Mouse (Mus musculus): Measurements from ENCODE around the gene Pwwp2b. TPM values are rescaled to one million over a fixed set of nuclear protein-coding genes. Genes with fewer than 3 reads are reported as not detected.

The Pwwp2b gene
- polyA plus RNA-seq, 1 experiment from 2014 or later, result 4.3 TPM

DNA sequence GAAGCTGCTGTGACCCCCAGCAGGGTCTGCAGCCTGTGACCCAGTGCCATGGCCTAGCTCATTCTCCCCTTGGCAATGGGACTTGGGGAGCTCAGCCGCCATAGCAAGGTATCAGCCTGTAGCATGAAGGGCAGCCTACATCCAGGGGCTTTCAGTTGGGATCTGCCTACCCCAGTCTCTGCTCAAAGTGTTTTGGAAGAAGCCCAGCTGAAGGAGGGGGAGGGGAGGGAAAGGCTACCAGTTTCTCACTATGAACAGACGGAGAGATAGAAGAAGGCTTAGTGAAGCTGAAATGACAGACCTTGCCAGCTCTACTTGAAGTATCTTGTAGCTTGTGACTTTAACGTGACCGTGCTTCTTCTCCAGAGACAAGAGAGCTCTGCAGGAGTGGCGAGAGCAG lies 18.4 kb upstream of the Pwwp2b start:
- H3K9me3 ChIP-seq (replicated peaks), result no peaks in the 10 kb centered on the region
- H3K27ac ChIP-seq (replicated peaks), result no peak overlapping the region
- H3K27me3 ChIP-seq (ENCODE audit: low read depth, poor library complexity, severe bottlenecking), result no peaks in the 10 kb centered on the region
- H3K36me3 ChIP-seq, result no peaks in the 10 kb centered on the region
- 83% methylated on average over 5 of the region's 5 CpGs for WGBS
- DNase-seq (ENCODE audit: low spot score), result no peak
- peaks cover 14% of the 10 kb centered on the region for H3K4me1 ChIP-seq
- no peak overlapping the region for H3K4me3 ChIP-seq

DNA sequence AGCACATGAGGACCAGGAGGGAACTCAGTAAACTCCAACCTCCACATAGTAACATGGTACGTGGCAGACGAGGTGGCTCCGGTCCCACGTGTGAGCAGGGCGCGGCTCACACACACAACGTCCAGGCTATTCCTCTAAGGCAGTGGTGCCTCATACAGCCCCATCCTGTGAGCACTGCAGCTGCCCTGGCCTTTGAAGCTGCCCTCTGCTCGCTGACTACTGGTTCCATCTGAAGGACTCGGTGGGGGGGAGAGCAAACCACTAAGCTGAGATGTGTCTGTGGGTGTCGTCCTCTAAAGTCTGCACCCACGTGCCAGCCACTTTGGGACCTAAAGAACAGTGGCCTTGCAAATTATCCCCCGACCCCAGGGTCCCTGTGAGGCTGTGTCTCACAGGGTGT lies 18.0 kb upstream of the Pwwp2b start:
- peaks cover 18% of the 10 kb centered on the region for H3K4me1 ChIP-seq
- no peaks in the 10 kb centered on the region for H3K36me3 ChIP-seq
- 80% methylated on average over 12 of the region's 12 CpGs for WGBS
- no peak for DNase-seq (ENCODE audit: low spot score)
- H3K27ac ChIP-seq (replicated peaks), result no peak overlapping the region
- H3K27me3 ChIP-seq (ENCODE audit: low read depth, poor library complexity, severe bottlenecking), result no peaks in the 10 kb centered on the region
- H3K4me3 ChIP-seq, result no peak overlapping the region
- H3K9me3 ChIP-seq (replicated peaks), result no peaks in the 10 kb centered on the region

DNA sequence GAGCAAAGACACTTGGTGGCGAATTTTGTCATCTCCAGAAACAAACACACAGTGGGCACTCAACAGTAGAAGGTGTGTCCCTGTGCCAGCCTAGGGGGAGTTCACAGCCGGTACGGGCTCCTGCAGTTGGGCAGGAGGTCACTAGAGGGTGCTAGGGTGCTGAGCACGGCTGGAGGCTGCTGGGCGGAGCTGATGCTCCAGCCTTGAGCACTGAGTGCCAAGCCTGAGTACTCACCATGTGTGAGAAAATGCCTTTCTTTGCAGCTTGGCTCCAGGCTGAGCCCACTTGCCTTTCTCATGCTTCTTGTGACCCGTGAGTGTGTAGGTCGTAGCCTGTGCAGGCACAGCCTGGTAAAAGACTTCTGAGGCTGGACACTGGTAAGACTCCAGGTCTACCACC lies 14.6 kb upstream of the Pwwp2b start:
- Histone ChIP-seq H3K4me1 (peaks cover 18% of the 10 kb centered on the region), H3K9me3 (replicated peaks) (no peaks in the 10 kb centered on the region), H3K27ac (replicated peaks) (peak overlapping the region; percentile 58; the same call in 1 of the 2 replicates), H3K36me3 (no peaks in the 10 kb centered on the region), H3K4me3 (no peak overlapping the region), H3K27me3 (ENCODE audit: low read depth, poor library complexity, severe bottlenecking) (peaks cover 9% of the 10 kb centered on the region)
- WGBS, result 3% methylated on average over 7 of the region's 7 CpGs
- DNase-seq (ENCODE audit: low spot score), result peak; percentile 78

DNA sequence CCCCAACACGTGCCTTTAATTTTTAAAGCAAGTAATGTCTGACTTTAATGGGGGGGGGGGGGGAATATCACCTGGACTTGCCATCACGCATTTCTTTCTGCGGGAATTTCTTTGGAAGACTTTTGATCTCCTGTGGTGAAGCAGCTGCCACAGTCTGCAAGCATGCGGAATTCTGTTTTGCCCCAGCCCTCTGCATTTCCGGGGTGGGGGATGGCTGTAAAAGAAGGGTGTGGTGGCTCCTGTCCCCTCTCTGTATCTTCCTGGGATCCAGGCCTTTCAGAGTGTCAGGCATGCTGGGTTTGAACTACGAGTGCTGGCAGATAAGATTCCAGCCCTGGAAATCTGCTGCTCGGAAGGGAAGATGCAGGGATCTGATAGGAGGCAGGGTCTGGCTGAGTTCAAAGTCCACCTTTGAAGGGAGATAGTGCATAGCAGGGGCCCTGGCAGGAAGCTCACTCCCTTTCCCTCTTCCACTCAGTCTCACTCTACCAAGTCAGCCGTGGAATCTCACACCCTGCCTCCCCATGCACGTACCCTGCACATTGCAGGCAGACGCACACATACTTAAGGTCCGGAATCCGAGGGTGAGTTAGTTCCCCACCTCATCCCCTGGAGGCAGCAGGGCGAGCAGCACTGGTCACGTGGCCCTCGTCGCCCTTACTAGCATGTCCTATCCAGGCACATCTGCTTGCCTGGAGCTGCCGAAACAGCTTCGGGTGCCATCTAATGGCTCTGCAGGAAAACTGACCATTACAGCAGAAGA lies 13.7 kb upstream of the Pwwp2b start:
- H3K4me1 ChIP-seq, result peaks cover 18% of the 10 kb centered on the region
- peak overlapping the region; percentile 14; the same call in 1 of the 2 replicates for H3K4me3 ChIP-seq
- H3K9me3 ChIP-seq (replicated peaks), result no peaks in the 10 kb centered on the region
- H3K36me3 ChIP-seq, result no peaks in the 10 kb centered on the region
- H3K27me3 ChIP-seq (ENCODE audit: low read depth, poor library complexity, severe bottlenecking), result peaks cover 9% of the 10 kb centered on the region
- peak overlapping the region; percentile 50; the same call in 1 of the 2 replicates for H3K27ac ChIP-seq (replicated peaks)
- DNase-seq (ENCODE audit: low spot score), result peak; percentile 75
- WGBS, result 7% methylated on average over 18 of the region's 18 CpGs

DNA sequence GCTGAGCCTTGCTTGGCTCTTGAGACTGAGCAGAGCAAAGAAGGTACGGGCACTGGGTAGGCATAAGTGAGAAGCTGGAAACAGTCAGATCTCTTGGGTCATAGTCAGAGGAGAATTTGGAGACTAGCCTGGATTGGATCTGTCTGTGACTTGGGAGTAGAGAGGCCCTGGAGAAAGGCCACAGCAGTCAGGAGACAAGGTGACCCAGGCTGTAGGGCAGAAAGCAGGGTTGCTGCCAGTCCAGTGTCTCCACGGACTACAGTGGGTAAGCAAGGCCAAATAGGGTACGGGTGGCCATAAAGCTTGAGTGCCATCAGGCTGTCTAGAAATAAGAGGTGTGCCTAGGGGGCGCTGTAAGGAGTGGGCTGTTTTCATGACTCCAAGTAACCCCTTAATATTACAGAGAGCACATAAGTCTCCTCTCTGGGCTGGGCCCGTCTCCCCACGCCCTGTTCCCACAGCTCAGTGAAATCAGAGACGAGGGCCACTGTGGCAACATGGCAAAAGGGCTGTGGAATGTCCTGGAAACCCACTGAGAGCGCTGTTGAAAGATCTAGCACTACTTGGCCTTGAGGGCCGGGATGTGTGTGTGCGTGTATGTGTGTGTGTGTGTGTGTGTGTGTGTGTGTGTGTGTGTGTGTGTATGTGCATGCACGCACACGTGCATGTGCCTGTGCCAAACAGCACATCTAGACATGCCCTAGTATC lies 12.5 kb upstream of the Pwwp2b start:
- H3K27ac ChIP-seq (replicated peaks), result no peak overlapping the region
- H3K4me3 ChIP-seq, result no peak overlapping the region
- H3K9me3 ChIP-seq (replicated peaks), result no peaks in the 10 kb centered on the region
- 89% methylated on average over 12 of the region's 12 CpGs for WGBS
- peaks cover 18% of the 10 kb centered on the region for H3K4me1 ChIP-seq
- H3K36me3 ChIP-seq, result no peaks in the 10 kb centered on the region
- peaks cover 9% of the 10 kb centered on the region for H3K27me3 ChIP-seq (ENCODE audit: low read depth, poor library complexity, severe bottlenecking)
- no peak for DNase-seq (ENCODE audit: low spot score)

DNA sequence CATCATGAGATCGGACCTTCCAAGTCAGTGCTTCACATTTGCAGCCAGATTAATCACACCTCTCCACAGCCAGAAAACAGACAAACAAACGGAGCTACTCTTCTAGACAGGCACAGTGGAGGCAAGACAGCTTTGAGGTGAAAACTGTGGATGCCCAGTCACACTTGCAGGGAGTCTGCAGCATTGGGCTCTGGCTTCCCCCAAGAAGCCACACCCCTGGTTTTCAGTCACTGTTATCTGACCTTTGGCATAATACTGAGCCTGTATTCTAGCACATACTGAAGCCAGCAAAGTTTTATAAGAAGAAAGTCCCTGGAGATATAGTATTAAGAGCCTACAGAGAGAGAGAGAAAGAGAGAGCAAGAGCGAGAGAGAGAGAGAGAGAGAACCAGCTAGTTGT lies 8.8 kb upstream of the Pwwp2b start:
- H3K9me3 ChIP-seq (replicated peaks), result no peaks in the 10 kb centered on the region
- no peak for DNase-seq (ENCODE audit: low spot score)
- peaks cover 29% of the 10 kb centered on the region for H3K27me3 ChIP-seq (ENCODE audit: low read depth, poor library complexity, severe bottlenecking)
- no peak overlapping the region for H3K4me3 ChIP-seq
- H3K27ac ChIP-seq (replicated peaks), result no peak overlapping the region
- 87% methylated on average over 3 of the region's 3 CpGs for WGBS
- no peaks in the 10 kb centered on the region for H3K36me3 ChIP-seq
- peaks cover 16% of the 10 kb centered on the region for H3K4me1 ChIP-seq

DNA sequence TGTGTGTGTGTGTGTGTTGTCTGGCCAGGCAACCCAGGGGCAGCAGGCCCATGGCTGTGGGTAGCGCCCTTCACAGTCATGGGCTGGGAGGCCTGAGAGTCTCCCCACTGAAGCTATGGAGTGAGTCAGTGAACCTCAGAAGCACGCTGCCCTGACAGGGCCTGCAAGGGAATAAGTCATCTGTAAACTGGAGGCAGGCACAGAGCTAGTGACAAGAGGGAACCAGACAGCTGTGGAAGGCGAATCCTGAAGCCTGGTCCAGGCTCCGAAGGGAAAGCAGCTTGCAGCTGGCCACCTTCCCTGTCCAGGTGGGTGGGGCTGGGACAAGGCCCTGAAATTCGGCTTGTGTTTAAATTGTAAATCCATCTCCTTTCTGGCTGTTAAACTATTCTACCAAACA lies 2.2 kb upstream of the Pwwp2b start:
- Histone ChIP-seq H3K4me3 (no peak overlapping the region), H3K27me3 (ENCODE audit: low read depth, poor library complexity, severe bottlenecking) (peaks cover 86% of the 10 kb centered on the region), H3K27ac (replicated peaks) (no peak overlapping the region), H3K36me3 (no peaks in the 10 kb centered on the region), H3K4me1 (peaks cover 41% of the 10 kb centered on the region), H3K9me3 (replicated peaks) (no peaks in the 10 kb centered on the region)
- DNase-seq (ENCODE audit: low spot score), result no peak
- WGBS, result 73% methylated on average over 5 of the region's 5 CpGs

DNA sequence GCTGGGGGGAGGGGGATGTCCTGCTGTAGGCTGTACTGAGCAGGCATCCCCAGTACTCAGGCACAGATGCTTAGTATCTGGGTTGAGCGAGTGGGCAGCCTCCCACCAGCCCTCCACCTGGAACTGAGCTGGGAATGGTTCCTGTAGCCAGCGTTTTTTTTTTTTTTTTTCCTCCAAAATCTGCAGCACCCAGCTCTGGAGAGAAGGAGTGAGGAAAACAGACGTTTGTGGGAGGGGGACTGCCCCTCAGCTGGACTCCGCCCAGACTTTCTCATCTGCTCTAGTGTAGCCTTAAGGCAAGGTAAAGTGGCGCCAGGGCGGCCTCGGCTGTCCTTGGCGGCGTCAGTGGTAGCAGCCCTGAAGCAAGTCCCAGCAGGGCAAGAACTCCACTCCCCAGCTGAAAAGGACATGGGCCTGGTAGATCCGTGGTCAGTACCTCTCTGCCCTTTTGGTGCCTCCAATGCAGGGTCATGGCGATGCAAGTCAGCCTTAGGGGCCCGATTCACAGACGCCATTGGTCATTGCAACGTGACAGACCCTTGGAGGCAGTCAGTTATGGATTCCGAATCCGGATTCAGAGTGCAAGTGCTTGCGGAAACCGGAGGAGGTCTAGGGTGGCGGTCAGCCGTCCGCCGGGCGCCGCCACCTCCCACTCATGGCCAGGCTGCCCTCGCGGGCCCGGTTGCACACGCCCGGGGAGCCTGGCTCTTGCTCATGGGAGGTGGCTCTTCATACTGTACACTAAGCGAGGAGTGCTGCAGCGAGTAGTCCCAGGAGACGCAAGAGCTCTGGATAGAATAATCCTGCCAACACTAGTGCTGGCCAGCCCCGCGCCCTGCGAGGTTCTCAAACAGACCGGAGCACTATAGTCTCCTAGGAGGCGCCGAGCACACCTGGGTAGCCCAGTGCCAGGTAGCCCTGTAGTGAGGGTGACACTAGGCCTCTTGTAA lies 1.1 kb upstream of the Pwwp2b start:
- Histone ChIP-seq H3K4me1 (peaks cover 49% of the 10 kb centered on the region), H3K27ac (replicated peaks) (peak overlapping the region; percentile 90), H3K9me3 (replicated peaks) (no peaks in the 10 kb centered on the region), H3K4me3 (peak overlapping the region; percentile 75), H3K27me3 (ENCODE audit: low read depth, poor library complexity, severe bottlenecking) (peaks cover 87% of the 10 kb centered on the region), H3K36me3 (no peaks in the 10 kb centered on the region)
- DNase-seq (ENCODE audit: low spot score), result peak; percentile 62
- WGBS, result 2% methylated on average over 38 of the region's 38 CpGs

DNA sequence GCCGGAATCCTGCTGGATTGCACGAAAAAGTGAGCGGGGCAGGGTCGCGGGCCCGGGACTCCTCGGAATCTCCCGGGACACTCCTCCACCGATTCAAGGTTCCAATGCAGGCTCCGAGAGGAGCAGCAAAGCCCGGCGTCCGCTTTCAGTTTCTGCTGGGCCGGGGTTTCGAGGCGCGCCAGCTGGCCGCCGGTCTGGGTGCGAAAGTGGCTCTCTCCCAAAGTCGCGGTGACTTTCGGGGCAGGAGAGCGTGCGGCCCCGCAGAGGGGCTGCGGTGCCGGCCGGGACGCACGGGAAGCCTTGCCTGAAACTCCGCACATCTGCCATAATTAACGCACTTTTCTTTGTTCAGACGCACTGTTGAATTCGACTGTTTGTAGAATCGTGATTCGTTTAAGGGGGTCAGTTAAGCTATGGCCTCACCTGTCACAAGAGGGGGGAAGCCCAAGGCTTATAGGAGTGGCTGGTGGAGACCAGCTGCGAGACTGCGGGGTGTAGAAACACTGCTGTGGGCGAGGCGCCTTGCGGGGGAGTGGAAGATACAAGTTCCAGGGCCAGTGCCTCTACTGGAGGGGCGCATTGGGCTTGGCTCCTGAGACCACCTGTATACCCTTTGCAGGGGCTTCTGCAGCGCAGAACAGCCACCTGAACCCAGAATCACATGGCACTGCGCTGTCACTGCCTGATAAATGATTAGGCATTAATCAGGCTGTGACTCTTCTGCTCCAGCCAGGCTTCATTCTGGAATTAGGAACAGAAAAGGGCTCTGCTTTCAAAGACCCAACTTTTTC lies 528 bp downstream of the Pwwp2b start:
- WGBS, result 2% methylated on average over 45 of the region's 45 CpGs
- Histone ChIP-seq H3K4me3 (peak overlapping the region; percentile 75), H3K27ac (replicated peaks) (peak overlapping the region; percentile 90), H3K4me1 (peaks cover 42% of the 10 kb centered on the region), H3K36me3 (no peaks in the 10 kb centered on the region), H3K27me3 (ENCODE audit: low read depth, poor library complexity, severe bottlenecking) (peaks cover 90% of the 10 kb centered on the region), H3K9me3 (replicated peaks) (no peaks in the 10 kb centered on the region)
- DNase-seq (ENCODE audit: low spot score), result no peak

DNA sequence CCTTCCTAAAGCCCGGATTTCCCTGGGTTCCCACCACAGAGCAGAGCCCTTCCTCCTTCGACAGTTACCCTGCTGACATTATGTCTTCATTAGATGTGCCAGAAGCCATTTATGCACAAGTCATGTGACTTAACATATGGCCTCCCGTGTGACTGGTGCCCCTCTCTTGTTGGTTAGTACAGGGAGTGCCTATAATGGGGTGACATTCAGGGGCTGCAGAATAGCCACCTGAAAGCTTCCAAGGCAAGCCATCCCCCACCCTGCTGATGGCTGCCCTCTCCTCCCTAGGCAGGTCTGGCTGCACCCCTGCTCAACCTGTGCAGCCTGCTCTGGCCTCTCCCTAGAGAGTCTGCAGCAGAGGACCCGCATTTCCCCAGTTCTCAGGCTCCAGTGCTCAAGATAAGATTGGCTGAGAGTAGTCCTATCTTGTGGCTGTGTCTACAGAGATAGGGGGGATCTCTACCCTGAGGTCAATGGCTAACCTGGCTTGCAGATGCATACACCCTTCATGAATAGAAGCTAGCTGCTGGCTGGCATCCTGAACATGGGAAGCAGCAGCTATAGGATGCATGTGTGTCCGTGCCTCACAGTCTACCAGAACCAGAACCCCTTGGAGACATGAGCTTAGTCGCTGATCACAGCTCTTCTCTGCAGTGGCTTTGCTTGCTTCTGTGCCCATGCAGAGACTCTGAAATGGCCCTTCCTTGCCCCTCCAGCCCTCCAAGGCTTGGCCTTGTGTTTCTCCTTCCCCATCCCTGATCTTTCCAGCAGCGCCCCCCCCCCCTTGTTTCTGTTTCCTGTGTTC lies 1.3 kb downstream of the Pwwp2b start:
- no peak for DNase-seq (ENCODE audit: low spot score)
- peak overlapping the region; percentile 75 for H3K4me3 ChIP-seq
- H3K4me1 ChIP-seq, result peaks cover 42% of the 10 kb centered on the region
- H3K27ac ChIP-seq (replicated peaks), result no peak overlapping the region
- no peaks in the 10 kb centered on the region for H3K9me3 ChIP-seq (replicated peaks)
- WGBS, result 47% methylated on average over 7 of the region's 7 CpGs
- H3K27me3 ChIP-seq (ENCODE audit: low read depth, poor library complexity, severe bottlenecking), result peaks cover 82% of the 10 kb centered on the region
- no peaks in the 10 kb centered on the region for H3K36me3 ChIP-seq

DNA sequence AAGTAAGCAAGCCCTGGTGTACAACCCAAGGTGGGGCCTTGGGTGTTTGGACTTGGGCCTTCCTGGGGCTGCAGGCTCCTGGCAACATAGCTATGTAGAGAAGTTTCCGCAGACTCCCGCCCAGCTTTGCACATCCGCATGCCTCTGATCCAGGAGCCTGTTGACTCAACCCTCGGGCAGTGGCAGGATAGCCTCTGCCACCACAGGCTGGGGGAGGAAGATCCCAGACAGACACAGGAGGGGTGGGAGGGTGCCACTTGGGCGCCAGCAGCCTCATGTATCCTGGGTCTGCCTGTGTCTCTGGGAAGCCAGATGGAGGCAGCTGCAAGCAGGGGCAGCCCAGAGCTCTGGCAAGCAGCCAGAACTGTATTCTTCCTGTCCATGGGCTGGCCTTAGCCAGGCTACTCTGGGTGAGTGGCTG lies 3.6 kb downstream of the Pwwp2b start:
- no peak overlapping the region for H3K27ac ChIP-seq (replicated peaks)
- peaks cover 59% of the 10 kb centered on the region for H3K27me3 ChIP-seq (ENCODE audit: low read depth, poor library complexity, severe bottlenecking)
- H3K36me3 ChIP-seq, result peaks cover 18% of the 10 kb centered on the region
- no peak overlapping the region for H3K4me3 ChIP-seq
- WGBS, result 77% methylated on average over 5 of the region's 5 CpGs
- peaks cover 36% of the 10 kb centered on the region for H3K4me1 ChIP-seq
- no peak for DNase-seq (ENCODE audit: low spot score)
- H3K9me3 ChIP-seq (replicated peaks), result no peaks in the 10 kb centered on the region

All from midbrain, embryonic 10.5 days (tissue).